In genomic region chrX:12164591-12165529, GRCm38 (mm10) we compare ENCODE assay signal across 10 mouse cellular contexts. TPM values are rescaled to one million over a fixed set of nuclear protein-coding genes. Genes with fewer than 3 reads are reported as not detected.
DNase-seq lines count a peak whose midpoint lies in the region; ATAC-seq lines count a peak whose summit lies in the region.
"Had no signal": no experiment of that assay in that cellular context is flagged by ENCODE, and none has a peak within 500 bp of the region (broad histone marks: within the 10 kb centered on the region; RNA-seq: fewer than 3 reads in every experiment).

No protein-coding gene starts in this region.

- DNase-seq in embryo, embryonic 10 days (ENCODE audit: low spot score): peak; percentile 28
- DNase-seq in embryo, embryonic 9.5 days (ENCODE audit: extremely low spot score): no peak
- peak; percentile 46 for DNase-seq in embryo, embryonic 11 days
- peak; percentile 54 for DNase-seq in heart, postnatal 4 days
- no peak for DNase-seq in left cerebral cortex, adult 11 months (ENCODE audit: low spot score)
- DNase-seq in left cerebral cortex, adult 18-20 months (ENCODE audit: low spot score in 2 of 2): no peak
- no peak for DNase-seq in yolk sac, embryonic 10.5 days (ENCODE audit: low spot score)

- H3K4me2 ChIP-seq in lung, embryonic 15.5 days: no peak overlapping the region
- H3K4me2 ChIP-seq: limb, embryonic 15.5 days had no signal

- H3K27ac ChIP-seq in lung, embryonic 15.5 days: peak overlapping the region; percentile 61
- H3K27ac ChIP-seq: limb, embryonic 15.5 days had no signal

- no peaks in the 10 kb centered on the region; the same call in 1 of the 2 replicates for H3K4me1 ChIP-seq in lung, embryonic 15.5 days

- no peaks in the 10 kb centered on the region for H3K36me3 ChIP-seq in lung, embryonic 15.5 days
- H3K36me3 ChIP-seq: limb, embryonic 15.5 days had no signal

- H3K27me3 ChIP-seq in lung, embryonic 15.5 days: peaks cover 7% of the 10 kb centered on the region

- H3K9me3 ChIP-seq in lung, embryonic 15.5 days: no peaks in the 10 kb centered on the region
- H3K9me3 ChIP-seq: limb, embryonic 15.5 days had no signal

- 38% methylated on average over 11 of the region's 11 CpGs for WGBS in lung, embryonic 15.5 days

- no peak overlapping the region for H3K4me3 ChIP-seq in lung, embryonic 15.5 days
- H3K4me3 ChIP-seq: limb, embryonic 15.5 days had no signal

- no peak overlapping the region for H3K9ac ChIP-seq in lung, embryonic 15.5 days
- H3K9ac ChIP-seq: limb, embryonic 15.5 days had no signal

- no peak for ATAC-seq in lung, embryonic 15.5 days (ENCODE audit: borderline replicate concordance, extremely low read depth, low FRiP score, low TSS enrichment)
- ATAC-seq: forebrain, embryonic 14.5 days had no signal

RNA-seq across cellular contexts. Expression of gene Bcor, which starts 4.7 kb away (rescaled TPM):
- total RNA-seq in heart, postnatal 4 days (2021): 10 to 100 TPM; 46.2 to 48.1 TPM
- 20.1 and 20.8 TPM in 2 replicates for polyA plus RNA-seq in lung, embryonic 15.5 days (2015; fragmentation: Nextera tagmentation; extraction: Ambion mirVana)
- 10 to 100 TPM; 36.2 to 37.7 TPM for total RNA-seq in left cerebral cortex, adult 18-20 months (2021)

Comparison
In these comparisons a context has a peak if more than half of its experiments do, and no peak if none do; other contexts are left out.
1. DNase-seq: peak in embryo, embryonic 10 days (single experiment), embryo, embryonic 11 days (single experiment) and heart, postnatal 4 days (single experiment); none in embryo, embryonic 9.5 days (single experiment), left cerebral cortex, adult 11 months (single experiment), left cerebral cortex, adult 18-20 months (0 of 2) and yolk sac, embryonic 10.5 days (single experiment).